Mouse (Mus musculus) embryo, embryonic 10 days (tissue): ENCODE measurements around the gene Dph5.
"Not testable (repeated sequence)": the region's sequence is repeated elsewhere in the genome, so short reads cannot be mapped to it uniquely, and the experiment has no call there.

Experiments used
- DNase-seq: peaks from one replicate; pipeline ENCODE4 v3.0.0-alpha.2; 2015; ENCODE audit warnings: low spot score

The Dph5 gene

DNA sequence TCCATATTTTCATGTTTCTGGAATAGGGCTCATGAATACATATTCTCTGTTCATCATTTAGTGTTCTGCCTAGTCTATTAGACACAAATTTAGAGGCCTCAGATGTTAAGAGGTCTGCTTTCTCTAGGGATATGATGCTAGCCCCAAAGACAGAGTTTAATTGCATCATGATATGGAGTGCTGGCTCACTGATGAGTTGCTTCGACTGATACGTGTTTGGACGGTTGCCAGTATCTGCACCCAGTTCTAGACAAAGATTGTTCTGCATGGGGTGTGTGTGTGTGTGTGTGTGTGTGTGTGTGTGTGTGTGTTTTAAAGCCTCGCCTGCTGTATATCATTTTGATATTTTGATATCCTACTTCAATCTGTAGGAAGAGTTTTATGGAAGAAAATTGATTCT, 4.7 kb downstream of the Dph5 start:
- DNase-seq = no peak

DNA sequence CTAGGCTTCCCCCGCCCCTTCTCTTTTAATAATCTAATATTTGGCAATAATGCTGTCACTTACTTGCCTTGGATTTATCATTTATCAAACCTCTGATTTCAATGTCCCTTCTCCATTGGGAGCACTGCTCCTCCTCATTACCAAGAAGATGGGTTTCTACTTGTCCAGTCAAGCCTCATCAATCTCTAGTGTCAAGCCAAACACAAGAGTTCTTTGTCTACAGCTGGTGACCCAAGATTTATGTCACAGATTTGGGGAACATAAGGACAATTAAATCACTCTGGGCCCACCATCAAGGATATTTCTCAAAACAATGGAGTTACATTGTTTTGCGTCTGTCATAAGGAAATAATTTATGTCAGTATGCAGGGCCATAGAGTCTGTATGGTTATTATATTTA, 5.5 kb downstream of the Dph5 start:
- no peak for DNase-seq

DNA sequence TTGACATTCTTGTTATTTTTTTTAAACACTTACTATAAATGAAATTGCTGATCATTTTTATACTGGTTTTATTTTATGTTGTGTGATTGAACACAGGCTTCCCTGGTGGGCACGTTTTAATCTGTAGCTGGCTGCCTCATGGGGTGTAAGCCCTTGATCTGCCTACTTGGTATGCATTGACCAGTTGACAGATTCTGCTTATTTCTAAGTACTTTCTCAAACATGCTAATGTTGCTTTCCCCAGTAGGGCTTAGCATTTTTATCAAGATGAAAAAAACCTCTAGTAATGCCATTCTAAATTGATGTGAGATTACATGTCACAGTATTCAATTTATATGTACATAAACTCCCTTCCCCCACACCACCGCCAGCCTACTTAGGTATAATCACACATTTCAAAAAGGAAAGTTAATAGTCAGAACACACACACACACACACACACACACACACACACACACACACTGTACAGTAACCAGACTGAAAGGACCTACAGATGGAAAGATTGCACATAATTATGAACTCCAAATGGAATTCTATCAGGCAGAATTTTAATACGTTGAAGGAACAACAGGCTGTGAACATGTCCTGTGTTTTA, 10.8 kb downstream of the Dph5 start:
- no peak for DNase-seq

DNA sequence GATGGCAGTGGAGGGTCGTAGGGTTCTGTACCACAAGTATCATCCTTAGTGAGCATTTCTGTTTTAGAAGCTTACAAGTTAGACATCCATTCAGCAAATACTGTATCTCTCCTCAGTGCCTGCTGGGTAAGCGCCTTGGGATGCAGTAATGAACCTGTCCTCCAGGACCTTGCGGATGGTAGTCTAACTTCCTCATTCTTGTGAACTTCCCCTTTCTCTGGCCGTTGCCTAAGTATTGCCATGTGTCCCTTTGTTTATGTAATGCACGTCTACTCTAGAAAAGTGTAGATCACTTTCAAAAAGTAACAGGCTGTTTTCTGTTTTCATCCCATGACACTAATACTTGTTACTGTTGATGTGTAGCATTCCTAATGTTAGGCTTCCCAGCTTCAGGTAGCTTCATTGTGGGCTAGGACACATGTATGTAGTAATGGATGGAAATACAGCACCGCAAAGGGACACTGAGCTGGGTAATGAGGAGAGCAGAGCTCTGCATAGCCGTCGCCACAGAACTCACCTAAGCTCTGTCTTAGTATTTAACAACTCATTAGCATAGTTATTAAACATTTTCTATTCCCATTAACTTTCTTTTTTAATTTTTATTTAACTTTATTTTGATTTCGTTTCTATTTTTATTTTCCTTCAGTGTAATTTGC, 14.8 kb downstream of the Dph5 start:
- no peak for DNase-seq

DNA sequence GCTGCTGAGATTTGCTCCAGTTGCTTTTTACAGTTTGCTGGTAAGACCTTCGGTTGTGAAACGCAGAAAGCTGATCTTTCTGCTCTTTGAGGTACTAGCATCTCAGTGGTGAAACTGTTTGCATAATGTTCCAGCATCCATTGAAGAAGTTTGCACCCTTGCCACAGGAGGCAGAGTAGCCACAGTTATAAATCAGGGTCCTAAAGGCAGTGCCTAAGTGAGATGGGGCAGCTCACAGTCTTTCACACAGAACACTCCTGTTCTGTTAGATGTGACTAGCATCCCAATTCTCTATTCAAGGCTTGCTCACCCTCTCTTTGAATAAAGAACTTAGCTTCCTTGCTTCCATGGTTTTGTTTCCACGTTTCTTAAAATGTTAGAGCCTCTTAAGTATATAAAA, 17.4 kb downstream of the Dph5 start:
- DNase-seq = no peak

DNA sequence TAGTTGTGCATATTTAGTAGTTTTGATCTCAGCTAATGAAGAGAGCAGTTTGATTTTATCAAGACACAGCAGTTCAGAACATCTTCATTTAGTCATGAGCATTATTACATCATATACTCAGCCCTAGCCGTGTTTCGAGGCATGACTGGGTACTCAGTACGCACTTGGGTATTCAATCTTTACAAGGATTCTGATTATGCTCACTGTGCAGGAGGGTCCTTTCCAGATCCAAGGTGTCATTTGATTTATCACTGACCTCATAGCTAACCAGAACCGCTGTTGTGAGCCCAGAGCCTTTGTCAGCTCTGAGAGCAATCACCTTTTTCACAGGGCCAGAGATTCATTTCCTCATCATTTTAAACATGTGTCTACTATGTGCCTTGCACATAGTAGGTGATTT, 17.9 kb downstream of the Dph5 start:
- no peak for DNase-seq

DNA sequence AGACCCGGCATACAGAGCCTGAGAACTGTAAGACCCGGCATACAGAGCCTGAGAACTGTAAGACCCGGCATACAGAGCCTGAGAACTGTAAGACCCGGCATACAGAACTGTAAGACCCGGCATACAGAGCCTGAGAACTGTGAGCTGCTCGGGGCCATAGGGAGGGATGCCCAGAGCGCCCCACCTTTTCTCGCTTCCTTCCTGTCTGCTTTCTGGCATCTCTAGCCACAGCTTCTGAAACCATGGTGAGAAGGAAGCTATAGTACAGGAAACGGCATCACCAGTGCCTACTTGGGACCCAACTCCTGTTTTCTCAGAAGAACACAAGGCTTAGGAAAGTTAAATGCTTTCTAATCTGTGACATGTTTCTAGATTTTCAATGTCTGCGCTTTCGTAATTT, 19.8 kb downstream of the Dph5 start:
- not testable (repeated sequence) for DNase-seq

DNA sequence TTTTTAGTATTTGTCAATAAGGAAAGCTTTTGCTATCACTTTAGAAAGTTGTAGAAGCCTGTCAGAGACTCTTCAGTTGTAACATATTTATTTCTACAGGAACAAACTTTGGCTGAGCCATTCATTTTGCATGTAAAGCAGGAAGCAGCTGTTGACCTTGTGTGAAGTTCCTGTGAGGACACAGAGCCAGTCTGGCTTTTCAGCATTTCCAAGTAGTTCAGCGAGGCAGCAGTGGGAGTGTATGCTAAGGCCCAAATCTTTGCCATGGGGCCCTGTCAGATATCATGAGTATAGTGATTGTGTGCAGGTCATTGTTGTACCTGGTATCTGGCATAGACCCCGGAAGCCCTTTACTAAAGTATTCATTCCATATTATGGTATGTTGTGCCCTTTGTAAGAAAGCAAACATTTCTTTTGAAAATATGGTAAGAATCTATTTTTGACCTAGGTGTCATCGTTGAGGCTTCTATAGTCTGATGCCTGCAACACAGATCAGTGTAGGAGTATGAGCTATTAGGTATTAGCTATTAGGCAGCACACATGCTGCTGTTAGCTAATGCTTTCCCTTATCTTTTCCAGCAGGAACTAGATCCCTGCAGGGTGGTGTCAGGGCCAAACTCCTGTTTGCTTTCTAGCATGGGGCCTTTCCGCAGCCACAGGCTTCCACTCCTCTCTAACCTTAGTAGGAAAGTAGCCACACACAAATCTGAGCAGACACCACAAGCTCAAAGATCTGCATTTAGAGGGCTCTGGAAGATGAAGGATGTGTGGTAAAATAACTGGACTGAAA, 37.0 kb downstream of the Dph5 start:
- no peak for DNase-seq

DNA sequence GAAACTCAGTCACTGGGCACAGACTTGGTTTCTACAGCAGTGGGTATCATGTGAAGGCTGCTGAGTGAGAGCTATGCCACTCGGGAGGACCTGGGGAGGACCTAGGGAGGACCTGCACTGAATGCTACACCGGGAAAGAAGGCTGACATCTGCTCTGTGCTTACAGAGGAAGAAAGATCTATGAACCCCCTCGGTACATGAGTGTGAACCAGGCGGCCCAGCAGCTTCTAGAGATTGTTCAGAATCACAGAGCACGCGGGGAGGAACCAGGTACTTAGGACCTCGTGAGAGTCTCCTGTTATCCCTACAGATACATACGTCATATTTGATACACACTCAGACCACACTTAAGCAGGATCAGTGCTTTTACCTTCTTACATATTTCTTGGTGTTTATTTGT, 38.9 kb downstream of the Dph5 start:
- DNase-seq = no peak

DNA sequence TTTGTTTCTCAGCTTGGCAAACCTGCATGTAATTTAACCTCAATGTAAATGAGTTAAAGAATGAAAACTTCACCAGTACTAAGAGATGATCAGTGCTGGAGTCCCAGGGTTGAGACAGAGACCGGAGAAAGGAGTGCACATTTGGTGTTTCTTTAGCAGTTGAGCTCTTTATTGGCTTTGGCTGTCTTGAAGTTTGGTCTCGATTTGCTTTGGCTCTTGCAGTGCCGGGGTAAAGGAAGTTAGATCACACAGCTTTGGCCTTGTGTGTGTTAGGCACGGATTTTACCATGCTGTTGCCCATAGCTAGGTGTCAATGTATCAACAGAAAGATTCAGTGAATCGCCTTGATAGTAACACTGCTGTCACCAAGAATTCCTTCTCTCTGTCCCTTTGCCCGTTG, 44.1 kb downstream of the Dph5 start:
- DNase-seq = no peak

DNA sequence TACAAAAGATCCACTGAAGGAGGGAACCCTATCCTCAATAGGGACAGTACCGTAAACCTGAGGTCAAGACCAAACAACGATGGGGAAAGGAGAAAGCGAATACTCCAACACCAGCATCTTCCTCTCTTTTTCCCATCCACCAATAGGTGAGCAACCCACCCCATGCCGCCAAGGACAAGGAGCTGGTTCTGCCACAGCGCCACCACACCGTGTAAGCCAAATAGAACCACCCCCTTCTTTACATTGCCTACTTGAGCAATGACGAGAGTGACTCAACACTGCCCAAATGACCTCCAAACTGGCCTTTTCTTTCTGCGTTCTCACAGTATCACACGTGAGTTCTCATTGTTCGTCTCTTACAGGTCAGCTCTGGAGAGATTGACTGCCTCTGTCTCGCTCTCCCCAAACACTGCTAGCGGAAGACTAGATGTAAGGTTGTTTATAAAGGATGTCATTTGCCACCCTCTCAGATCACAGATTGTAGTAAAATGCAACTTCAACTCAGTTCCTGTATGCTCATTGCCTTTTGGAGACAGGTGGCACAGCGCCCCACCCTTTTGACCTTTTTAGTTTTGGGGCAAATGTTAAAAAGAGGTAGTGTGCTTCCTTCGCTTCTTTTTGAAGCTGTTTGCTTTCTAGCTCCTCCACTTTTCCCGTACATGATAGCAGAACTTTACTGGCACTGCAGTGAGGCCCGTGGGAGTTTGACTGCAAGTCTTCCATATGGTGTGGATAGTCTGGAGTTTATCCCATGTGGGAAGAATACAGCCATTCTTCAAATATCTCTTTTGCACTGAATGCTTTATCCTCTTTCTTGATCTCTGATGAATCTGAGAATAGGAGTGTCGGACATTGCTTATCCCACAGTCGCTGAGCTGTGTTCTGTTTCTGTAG, 45.9 kb downstream of the Dph5 start:
- DNase-seq = no peak

DNA sequence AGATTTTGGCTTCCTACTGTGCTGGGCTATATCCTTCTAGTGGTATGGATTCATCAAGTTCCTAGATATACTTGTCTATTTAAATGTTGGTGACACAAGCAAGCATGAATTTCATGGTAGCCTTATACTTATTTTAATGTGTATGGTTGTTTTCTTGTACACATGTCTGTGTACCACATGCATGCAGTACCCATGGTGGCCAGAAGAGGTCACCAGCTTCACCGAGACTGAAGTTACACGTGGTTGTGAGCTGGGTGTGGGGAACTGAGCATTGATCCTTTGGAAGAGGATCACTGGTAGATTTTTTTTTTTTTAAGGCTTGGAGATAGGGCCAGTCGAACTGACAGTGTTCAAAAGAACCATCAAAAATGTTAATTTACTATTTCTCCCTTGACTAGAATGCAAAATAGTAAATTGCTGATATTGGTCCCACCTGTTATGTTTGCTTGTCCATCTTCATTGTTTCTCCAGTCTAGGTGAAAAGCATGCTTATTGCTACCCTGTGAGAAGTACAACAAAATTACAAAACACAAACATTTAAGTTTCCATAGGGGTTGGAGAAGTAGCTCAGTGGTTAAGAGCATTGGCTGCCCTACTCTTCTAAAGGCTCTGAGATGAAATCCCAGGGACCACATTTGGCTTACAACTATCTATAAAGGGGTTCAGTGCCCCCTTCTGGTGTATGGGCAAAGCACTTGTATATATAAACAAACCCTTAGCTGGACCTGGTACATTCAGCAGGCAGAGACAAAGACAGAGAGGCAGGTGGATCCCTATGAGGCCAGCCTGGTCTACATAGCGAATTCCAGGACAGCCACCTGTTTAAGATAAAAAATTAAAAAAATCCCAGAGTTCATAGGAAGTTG, 49.3 kb downstream of the Dph5 start:
- peak; percentile 79 for DNase-seq

DNA sequence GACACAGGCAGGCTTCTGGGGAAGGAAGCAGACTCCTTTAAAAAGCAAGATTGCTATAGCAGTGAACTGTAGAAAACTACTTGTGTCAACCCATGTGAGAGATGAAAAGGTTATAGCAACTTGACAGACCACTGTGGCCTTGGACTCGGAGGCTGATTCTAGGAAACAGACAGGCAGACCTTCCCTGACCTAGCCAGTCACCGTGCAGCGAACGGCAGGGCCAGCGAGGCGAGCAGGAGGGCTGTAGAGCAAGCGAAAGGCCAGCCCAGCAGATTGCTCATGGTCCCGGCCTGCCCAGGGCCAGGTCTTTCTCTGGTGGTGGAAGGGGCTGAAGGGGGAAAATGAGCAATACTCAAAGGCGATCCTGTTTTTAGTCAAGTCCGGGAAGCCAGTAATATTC, 50.2 kb downstream of the Dph5 start:
- DNase-seq = no peak

DNA sequence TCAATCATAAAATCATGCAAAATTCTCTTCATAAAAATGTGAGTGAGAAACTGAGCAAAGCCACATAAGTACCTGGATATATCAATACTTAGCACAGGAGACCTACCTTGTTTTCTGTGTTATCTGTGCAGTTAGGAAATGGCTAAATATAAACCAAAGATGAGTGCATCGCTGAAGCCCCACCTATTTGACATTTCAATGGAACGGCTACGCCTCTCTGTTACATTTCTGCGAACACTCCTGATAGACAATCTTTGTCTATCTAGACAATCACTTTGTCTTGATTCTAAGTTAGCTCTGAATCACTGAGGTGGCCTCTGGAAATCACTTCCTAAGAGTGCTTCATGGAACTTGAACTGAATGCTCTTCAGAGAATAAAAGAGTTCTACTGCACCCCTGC, 52.9 kb downstream of the Dph5 start:
- no peak for DNase-seq

DNA sequence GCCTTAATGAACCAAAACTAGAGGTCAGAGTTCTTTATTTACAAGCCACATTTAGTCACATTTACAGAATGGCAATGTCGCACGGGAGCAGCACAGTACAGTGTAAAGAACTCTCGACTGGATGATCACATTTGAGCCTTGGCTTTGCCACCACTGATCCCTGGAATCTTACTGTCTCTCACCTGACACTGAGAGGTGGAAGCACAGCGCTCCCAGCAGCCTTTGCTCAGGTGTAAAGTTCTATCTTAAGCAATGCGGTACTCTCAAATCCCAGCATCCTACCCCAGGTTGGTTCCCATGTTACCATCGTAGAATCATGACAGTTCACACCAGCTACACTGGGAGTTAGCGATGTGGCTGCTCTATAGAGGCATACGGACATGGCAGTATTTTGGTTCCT, 53.8 kb downstream of the Dph5 start:
- DNase-seq = no peak

DNA sequence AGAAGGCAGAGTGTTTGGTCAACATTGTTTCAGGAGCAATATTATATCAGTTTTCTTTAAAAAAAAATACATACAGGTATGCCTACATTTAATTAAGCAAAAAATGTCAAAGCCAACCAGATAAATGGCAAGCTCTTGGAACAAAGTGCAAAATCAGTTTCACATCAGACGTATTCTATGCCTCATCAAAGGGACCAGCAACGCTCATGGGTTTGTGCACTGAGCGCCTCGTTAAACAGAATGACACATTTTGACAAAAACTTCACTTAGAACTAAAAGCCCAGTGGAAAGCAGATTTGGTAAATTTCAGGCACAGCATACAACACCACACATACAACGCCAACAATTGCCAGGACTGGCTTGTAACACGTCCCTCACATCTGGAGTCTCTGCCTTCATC, 56.7 kb downstream of the Dph5 start:
- no peak for DNase-seq

DNA sequence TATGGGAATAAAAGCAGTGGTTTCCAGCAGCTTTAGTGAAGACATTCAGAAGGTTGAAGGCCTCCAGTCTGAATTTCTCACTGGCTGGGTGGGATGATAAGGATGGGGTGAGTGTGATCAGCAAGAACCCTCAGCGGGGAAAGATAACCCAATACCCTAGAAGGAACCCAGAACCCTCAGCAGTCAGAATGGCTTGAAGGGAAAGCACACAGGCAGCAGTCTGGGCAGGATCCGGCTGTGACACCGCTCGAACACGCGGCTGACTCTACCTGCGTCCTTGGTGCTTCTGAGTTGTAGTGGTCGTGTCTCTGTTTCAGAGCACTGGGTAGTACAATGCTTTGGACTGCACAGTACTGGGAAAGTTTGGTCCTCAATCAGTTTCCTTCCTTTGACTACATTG, 58.6 kb downstream of the Dph5 start:
- DNase-seq = no peak

DNA sequence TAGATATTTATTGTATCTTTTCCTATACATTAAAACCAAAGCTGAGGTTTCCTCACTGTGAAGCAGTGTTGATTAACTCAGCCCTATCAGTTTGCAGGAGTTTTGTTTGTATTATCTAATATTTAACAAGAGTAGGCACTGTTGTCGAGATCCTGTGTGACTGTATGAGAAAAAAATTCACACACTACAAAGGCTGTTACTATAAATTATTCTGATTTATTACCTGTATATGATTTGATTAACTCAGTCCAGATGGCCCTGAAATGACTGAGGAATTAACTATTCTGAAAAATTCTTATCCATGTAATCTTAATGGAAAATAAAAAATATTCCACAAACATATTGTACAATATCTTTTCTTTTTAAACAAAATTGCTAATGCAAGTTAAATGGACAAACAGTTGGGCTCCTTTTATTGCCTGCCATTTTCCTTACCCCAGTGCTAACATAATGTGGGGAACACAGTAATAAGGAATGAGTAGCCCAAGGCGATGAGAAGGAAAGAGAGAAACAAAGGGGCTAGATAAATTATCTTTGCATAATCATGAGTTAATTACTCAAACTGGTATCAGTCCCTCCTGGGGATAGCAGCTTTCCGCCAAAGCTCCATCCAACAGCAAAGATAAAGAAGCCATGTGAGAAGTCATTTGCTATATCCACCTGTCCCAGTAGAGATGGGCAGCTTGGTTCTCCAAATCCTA, 61.7 kb downstream of the Dph5 start:
- no peak for DNase-seq

DNA sequence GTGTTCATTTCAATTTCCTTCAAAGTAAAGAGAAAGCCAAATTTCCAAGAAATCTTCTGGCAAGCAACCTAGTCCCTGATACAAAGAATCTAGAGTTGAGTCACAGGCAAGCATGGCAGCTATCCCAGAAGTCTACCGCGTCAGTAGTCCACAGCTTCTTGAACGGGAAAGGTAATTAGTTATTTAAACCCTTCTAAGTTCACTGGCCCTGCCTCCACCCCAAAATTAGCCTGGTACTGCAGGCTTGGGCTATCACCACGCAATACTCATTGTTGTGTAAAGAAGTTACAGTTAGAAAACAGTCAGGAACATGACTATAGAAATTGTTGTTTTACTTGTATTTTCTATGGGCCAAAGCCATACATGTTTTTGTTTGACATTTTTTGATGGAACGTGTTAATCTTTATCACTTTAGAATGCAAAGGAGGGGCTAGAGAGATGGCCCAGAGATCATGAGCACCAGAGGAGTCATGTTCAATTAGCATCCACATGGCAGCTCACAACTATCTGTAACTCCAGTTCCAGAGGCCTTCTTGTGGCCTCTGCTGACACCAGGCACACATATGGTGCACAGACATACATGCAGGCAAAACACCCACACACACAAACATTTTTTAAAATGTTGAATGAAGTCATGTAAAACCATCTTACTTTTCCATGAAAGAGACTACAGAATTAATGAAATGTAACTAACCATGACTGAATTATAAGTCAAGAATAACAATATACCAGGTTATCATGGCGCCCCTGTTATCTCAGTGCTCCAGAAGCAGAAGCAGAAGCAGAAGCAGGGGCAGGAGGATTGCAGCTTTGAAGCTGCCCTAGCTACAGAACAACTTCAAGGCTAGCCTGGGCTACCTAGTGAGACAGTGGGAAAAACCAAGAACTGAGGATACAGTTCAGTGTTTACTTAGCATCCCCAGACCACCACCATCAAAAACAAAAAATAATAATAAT, 62.6 kb downstream of the Dph5 start:
- DNase-seq = no peak

DNA sequence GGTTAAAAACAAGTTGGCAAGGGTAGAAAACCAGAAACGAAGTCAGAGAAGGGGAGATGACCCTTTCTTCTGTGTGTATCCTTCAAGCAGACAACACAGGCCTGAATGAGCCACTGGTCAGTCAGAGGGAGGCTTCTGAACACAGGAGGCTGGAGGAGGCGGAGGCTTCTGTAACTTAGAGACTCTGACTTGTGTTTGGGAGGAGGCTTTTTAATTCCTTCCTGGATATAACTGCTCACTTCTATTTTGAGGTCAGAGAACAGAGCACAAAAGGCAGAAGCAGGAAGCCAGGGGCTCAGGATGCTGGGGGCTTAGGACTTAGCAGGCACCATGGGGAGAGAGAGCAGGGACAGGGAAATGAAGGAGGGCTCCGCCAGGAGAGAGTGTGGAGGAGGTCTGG, 63.6 kb downstream of the Dph5 start:
- no peak for DNase-seq
